Mouse (Mus musculus): Measurements from ENCODE around the gene Cdkl4. TPM values are rescaled to one million over a fixed set of nuclear protein-coding genes. Genes with fewer than 3 reads are reported as not detected.
"Not testable (repeated sequence)": the region's sequence is repeated elsewhere in the genome, so short reads cannot be mapped to it uniquely, and the experiment has no call there.

Gene Cdkl4
- total and polyA plus RNA-seq, 3 experiments, result 0.42 to 0.71 TPM; not detected in 1

GRCm38 (mm10) chr17:80563762-80564610 is 13.6 kb downstream of the Cdkl4 start:
- peak; percentile 92 for DNase-seq (ENCODE audit: low read depth, low spot score)
- H3K9me3 ChIP-seq (replicated peaks; ENCODE audit: insufficient read depth, low read length); H3K79me2 ChIP-seq (ENCODE audit: control insufficient read depth, insufficient read depth, low read length, poor library complexity); H3K4me1 ChIP-seq (ENCODE audit: control insufficient read depth in 1 of 2, insufficient read depth in 2 of 2, low read length in 2 of 2); H3K36me3 ChIP-seq (ENCODE audit: control insufficient read depth in 1 of 2, insufficient read depth in 2 of 2, low read length in 2 of 2); H3K27me3 ChIP-seq (ENCODE audit: control insufficient read depth in 1 of 2, insufficient read depth in 2 of 2, low read length in 2 of 2): not testable (repeated sequence)
- peak overlapping the region; percentile 95 for H3K27ac ChIP-seq (ENCODE audit: control insufficient read depth, low read depth, low read length)
- peak overlapping the region; percentile 75 to 80 for H3K4me3 ChIP-seq (ENCODE audit: control insufficient read depth in 1 of 2, insufficient read depth in 1 of 2, low read depth in 2 of 2, low read length in 2 of 2)
- peak overlapping the region; percentile 80 for H3K9ac ChIP-seq (ENCODE audit: control insufficient read depth, low read depth, low read length, poor library complexity, severe bottlenecking)
- TF ChIP-seq POLR2AphosphoS2 (IDR thresholded peaks at IDR 0.05; ENCODE audit: low read length) (peak; percentile 80), SIN3A (IDR thresholded peaks at IDR 0.05; ENCODE audit: low read length) (peak; percentile 23), ZMIZ1 (IDR thresholded peaks at IDR 0.05; ENCODE audit: low read depth, low read length) (peak; percentile 87), HCFC1 (IDR thresholded peaks at IDR 0.05; ENCODE audit: low read depth, low read length) (peak; percentile 32; the same call in 1 of the 2 replicates), POLR2A (IDR thresholded peaks at IDR 0.05; ENCODE audit: control insufficient read depth in 1 of 2, insufficient read depth in 1 of 2, low read depth in 1 of 2, low read length in 2 of 2, poor library complexity in 1 of 2) (peak; percentile 40 to 78; a peak in 2 of 4 replicates), NELFE (IDR thresholded peaks at IDR 0.05; ENCODE audit: low read depth, low read length) (peak; percentile 75), MAX (IDR thresholded peaks at IDR 0.05; ENCODE audit: low read length) (peak; percentile 58; the same call in 1 of the 2 replicates), TCF12 (IDR thresholded peaks at IDR 0.05; ENCODE audit: low read depth, low read length) (peak; percentile 26; the same call in 1 of the 2 replicates), CHD1 (IDR thresholded peaks at IDR 0.05; ENCODE audit: low read depth, low read length) (peak; percentile 95), MXI1 (IDR thresholded peaks at IDR 0.05; ENCODE audit: low read depth, low read length) (peak; percentile 68), ETS1 (IDR thresholded peaks at IDR 0.05; ENCODE audit: low read depth, low read length) (peak; percentile 27; the same call in 1 of the 2 replicates), TBP (IDR thresholded peaks at IDR 0.05; ENCODE audit: low read depth, low read length) (peak; percentile 92)

- 0 out of 4 replicates have a peak overlapping the region, but pooled peaks of 1 of the 2 experiments have one; percentile 75 for H3K4me3 ChIP-seq (ENCODE audit: control insufficient read depth in 1 of 2, insufficient read depth in 1 of 2, low read depth in 2 of 2, low read length in 2 of 2)
- no peak for DNase-seq (ENCODE audit: low read depth, low spot score)
- H3K9me3 ChIP-seq (replicated peaks; ENCODE audit: insufficient read depth, low read length), result no peaks in the 10 kb centered on the region
Observed at GRCm38 (mm10) chr17:80562792-80563191, 14.8 kb downstream of the Cdkl4 start.

More at GRCm38 (mm10) chr17:80562792-80563191, 14.8 kb downstream of the Cdkl4 start:
- no peak overlapping the region for H3K27ac ChIP-seq (ENCODE audit: control insufficient read depth, low read depth, low read length)
- no peaks in the 10 kb centered on the region for H3K27me3 ChIP-seq (ENCODE audit: control insufficient read depth in 1 of 2, insufficient read depth in 2 of 2, low read length in 2 of 2)
- peaks cover 6% of the 10 kb centered on the region in 2 experiments; a peak in 2 of 4 replicates for H3K4me1 ChIP-seq (ENCODE audit: control insufficient read depth in 1 of 2, insufficient read depth in 2 of 2, low read length in 2 of 2)
- peaks cover 2 to 5% of the 10 kb centered on the region in 2 experiments; a peak in 2 of 4 replicates for H3K36me3 ChIP-seq (ENCODE audit: control insufficient read depth in 1 of 2, insufficient read depth in 2 of 2, low read length in 2 of 2)
- peaks cover 3% of the 10 kb centered on the region for H3K79me2 ChIP-seq (ENCODE audit: control insufficient read depth, insufficient read depth, low read length, poor library complexity)
- TF ChIP-seq TAL1 (IDR thresholded peaks at IDR 0.05; ENCODE audit: low read length), result no peak
- TF ChIP-seq BHLHE40 (IDR thresholded peaks at IDR 0.05; ENCODE audit: borderline replicate concordance, low read depth, low read length), result no peak
- TF ChIP-seq GATA1 (IDR thresholded peaks at IDR 0.05; ENCODE audit: low read depth, low read length), result no peak
- TF ChIP-seq CHD1 (IDR thresholded peaks at IDR 0.05; ENCODE audit: low read depth, low read length), result no peak
- TF ChIP-seq MAFK (IDR thresholded peaks at IDR 0.05; ENCODE audit: borderline replicate concordance, low read depth, low read length), result no peak
- no peak for TF ChIP-seq POLR2AphosphoS5 (IDR thresholded peaks at IDR 0.05; ENCODE audit: borderline replicate concordance, low read depth, low read length)
- TF ChIP-seq ETS1 (IDR thresholded peaks at IDR 0.05; ENCODE audit: low read depth, low read length), result no peak
- no peak for TF ChIP-seq MAX (IDR thresholded peaks at IDR 0.05; ENCODE audit: low read length)
- TF ChIP-seq CHD2 (IDR thresholded peaks at IDR 0.05; ENCODE audit: low read length), result no peak
- TF ChIP-seq EP300 (IDR thresholded peaks at IDR 0.05; ENCODE audit: low read depth in 1 of 2, low read length in 2 of 2), result no peak
- TF ChIP-seq KAT2A (conservative IDR thresholded peaks at IDR 0.05; ENCODE audit: low read depth, low read length), result no peak
- no peak for TF ChIP-seq UBTF (IDR thresholded peaks at IDR 0.05; ENCODE audit: borderline replicate concordance, insufficient read depth, low read depth, low read length)
- TF ChIP-seq ZNF384 (IDR thresholded peaks at IDR 0.05; ENCODE audit: low read depth, low read length), result no peak
- no peak for TF ChIP-seq NELFE (IDR thresholded peaks at IDR 0.05; ENCODE audit: low read depth, low read length)
- H3K9ac ChIP-seq (ENCODE audit: control insufficient read depth, low read depth, low read length, poor library complexity, severe bottlenecking), result no peak overlapping the region
